Mouse (Mus musculus): ENCODE measurements around the gene Muc2. TPM values are rescaled to one million over a fixed set of nuclear protein-coding genes. Genes with fewer than 3 reads are reported as not detected.

Gene Muc2
- polyA plus RNA-seq, 1 experiment from 2014 or later: 0.36 TPM

GRCm38 (mm10) chr7:141788677-141789452, 98.7 kb downstream of the Muc2 start, which contains the start of gene Muc5ac:
TSS of gene Muc5ac (plus strand) at chr7:141788972.
- Histone ChIP-seq H3K4me3 (replicated peaks; ENCODE audit: low read length) (no peak within 1 kb of the TSS), H3K9ac (no peak within 1 kb of the TSS), H3K27me3 (ENCODE audit: control insufficient read depth, insufficient read depth, low read length) (no peaks in the 10 kb centered on the region), H3K36me3 (replicated peaks; ENCODE audit: control insufficient read depth, insufficient read depth) (no peaks in the 10 kb centered on the region), H3K4me2 (replicated peaks) (no peak within 1 kb of the TSS), H3K27ac (no peak within 1 kb of the TSS), H3K9me3 (ENCODE audit: control insufficient read depth, low read length) (no peaks in the 10 kb centered on the region), H3K4me1 (replicated peaks; ENCODE audit: control insufficient read depth, insufficient read depth, low read length) (no peaks in the 10 kb centered on the region)
- 94% methylated on average over 6 of the region's 6 CpGs for WGBS
- DNase-seq (ENCODE audit: low spot score): no peak
- ATAC-seq (ENCODE audit: low FRiP score): no peak

GRCm38 (mm10) chr7:141794251-141794650, 104.1 kb downstream of the Muc2 start:
- no peaks in the 10 kb centered on the region for H3K27me3 ChIP-seq (ENCODE audit: control insufficient read depth, insufficient read depth, low read length)
- DNase-seq (ENCODE audit: low spot score): no peak
- H3K36me3 ChIP-seq (replicated peaks; ENCODE audit: control insufficient read depth, insufficient read depth): no peaks in the 10 kb centered on the region
- no peak for ATAC-seq (ENCODE audit: low FRiP score)
- no peaks in the 10 kb centered on the region for H3K9me3 ChIP-seq (ENCODE audit: control insufficient read depth, low read length)
- H3K4me1 ChIP-seq (replicated peaks; ENCODE audit: control insufficient read depth, insufficient read depth, low read length): no peaks in the 10 kb centered on the region
- H3K4me2 ChIP-seq (replicated peaks): no peak overlapping the region
- no peak overlapping the region for H3K4me3 ChIP-seq (replicated peaks; ENCODE audit: low read length)
- 96% methylated on average over 1 of the region's 1 CpGs for WGBS
- H3K27ac ChIP-seq: no peak overlapping the region
- H3K9ac ChIP-seq: no peak overlapping the region

- ATAC-seq (ENCODE audit: low FRiP score) (no peak), DNase-seq (ENCODE audit: low spot score) (no peak)
- no peak overlapping the region for H3K4me2 ChIP-seq (replicated peaks)
- no peaks in the 10 kb centered on the region for H3K36me3 ChIP-seq (replicated peaks; ENCODE audit: control insufficient read depth, insufficient read depth)
- no peak overlapping the region for H3K4me3 ChIP-seq (replicated peaks; ENCODE audit: low read length)
- H3K4me1 ChIP-seq (replicated peaks; ENCODE audit: control insufficient read depth, insufficient read depth, low read length): no peaks in the 10 kb centered on the region
- H3K27ac ChIP-seq: no peak overlapping the region
- H3K9me3 ChIP-seq (ENCODE audit: control insufficient read depth, low read length): no peaks in the 10 kb centered on the region
- 86% methylated on average over 7 of the region's 7 CpGs for WGBS
- no peaks in the 10 kb centered on the region for H3K27me3 ChIP-seq (ENCODE audit: control insufficient read depth, insufficient read depth, low read length)
- no peak overlapping the region for H3K9ac ChIP-seq
Observed at GRCm38 (mm10) chr7:141803206-141803605, 113.1 kb downstream of the Muc2 start.

Other genes with a start within 250 kb of the Muc2 start
- gene Pidd1, start 246.3 kb upstream of the Muc2 start, polyA plus RNA-seq (2014; fragmentation: Nextera tagmentation; extraction: Ambion mirVana): 3.1 and 4.2 TPM in 2 replicates
- 669 and 782 TPM in 2 replicates for gene Rplp2, start 243.0 kb upstream of the Muc2 start, polyA plus RNA-seq (2014; fragmentation: Nextera tagmentation; extraction: Ambion mirVana)
- 15.3 and 18.4 TPM in 2 replicates for gene Pnpla2, start 235.1 kb upstream of the Muc2 start, polyA plus RNA-seq (2014; fragmentation: Nextera tagmentation; extraction: Ambion mirVana)
- 3.7 and 8.1 TPM in 2 replicates for gene Cracr2b, start 229.2 kb upstream of the Muc2 start, polyA plus RNA-seq (2014; fragmentation: Nextera tagmentation; extraction: Ambion mirVana)
- 47.0 and 50.4 TPM in 2 replicates for gene Cd151, start 222.9 kb upstream of the Muc2 start, polyA plus RNA-seq (2014; fragmentation: Nextera tagmentation; extraction: Ambion mirVana)
- gene Polr2l, start 215.2 kb upstream of the Muc2 start, polyA plus RNA-seq (2014; fragmentation: Nextera tagmentation; extraction: Ambion mirVana): 81.9 and 93.0 TPM in 2 replicates
- gene Tspan4, start 215.1 kb upstream of the Muc2 start, polyA plus RNA-seq (2014; fragmentation: Nextera tagmentation; extraction: Ambion mirVana): 61.0 and 62.2 TPM in 2 replicates
- gene Chid1, start 150.5 kb upstream of the Muc2 start, polyA plus RNA-seq (2014; fragmentation: Nextera tagmentation; extraction: Ambion mirVana): 45.5 and 47.8 TPM in 2 replicates
- 104 TPM in 2 replicates for gene Ap2a2, start 128.2 kb upstream of the Muc2 start, polyA plus RNA-seq (2014; fragmentation: Nextera tagmentation; extraction: Ambion mirVana)
- gene Muc6, start 35.0 kb upstream of the Muc2 start, polyA plus RNA-seq (2014; fragmentation: Nextera tagmentation; extraction: Ambion mirVana): 0.18 and 0.33 TPM in 2 replicates
- gene Muc5ac, start 98.6 kb downstream of the Muc2 start, polyA plus RNA-seq (2014; fragmentation: Nextera tagmentation; extraction: Ambion mirVana): not detected in 2 replicates
- 0.03 TPM in 1 of 2 replicates, not detected in the other for gene Muc5b, start 148.7 kb downstream of the Muc2 start, polyA plus RNA-seq (2014; fragmentation: Nextera tagmentation; extraction: Ambion mirVana)
- gene Tollip, start 228.2 kb downstream of the Muc2 start, polyA plus RNA-seq (2014; fragmentation: Nextera tagmentation; extraction: Ambion mirVana): 71.9 and 82.7 TPM in 2 replicates

Data from hindbrain, embryonic 14.5 days (tissue).